Mouse (Mus musculus) mouse trophoblast stem cell (cell line): ENCODE results near the gene Tas2r131.
"Not testable (repeated sequence)": the region's sequence is repeated elsewhere in the genome, so short reads cannot be mapped to it uniquely, and the experiment has no call there.

Experiments
- in situ Hi-C, 2 experiments: fragments of 300-500 bp; cut with MseI, MboI; formaldehyde crosslinking; loops; 2 replicates in 1 of 2; 3 replicates in 1 of 2; pipeline ENCODE4 v1.15.1; 2025

Gene Tas2r131

GRCm38 (mm10) chr6:132957819-132958218, at the start of gene Tas2r131:
Gene Tas2r131 (minus strand): TSS chr6:132957919.
- in situ Hi-C loops = no loop called here

- in situ Hi-C loops = loop anchor here in 1 of 2 experiments (10.0 kb wide), 1 partner anchor 186 kb away; no protein-coding TSS in a partner anchor
Observed at GRCm38 (mm10) chr6:132980865-132981264, 23.1 kb upstream of the Tas2r131 start, which contains the start of gene Tas2r109. Gene Tas2r109 (minus strand): TSS chr6:132980965.

GRCm38 (mm10) chr6:132950802-132951201, 6.9 kb downstream of the Tas2r131 start, which contains the start of gene Tas2r129:
Gene Tas2r129 (plus strand): TSS chr6:132951102.
- in situ Hi-C loops = no loop called here

GRCm38 (mm10) chr6:132941376-132941775, 16.3 kb downstream of the Tas2r131 start:
- in situ Hi-C loops = not testable (repeated sequence)

GRCm38 (mm10) chr6:132909351-132909750, 48.4 kb downstream of the Tas2r131 start, which contains the start of gene Tas2r125:
Gene Tas2r125 (plus strand): TSS chr6:132909651.
- in situ Hi-C loops = no loop called here
